Mouse (Mus musculus) layer of hippocampus, adult 8-10 months (tissue): ENCODE measurements around the gene Cdkal1. TPM values are rescaled to one million over a fixed set of nuclear protein-coding genes. Genes with fewer than 3 reads are reported as not detected.

ENCODE experiments used
- DNase-seq, 2 experiments: peaks; one replicate each; pipeline ENCODE4 v3.0.0; 2022; ENCODE audit warnings: low spot score in 2 of 2
- total RNA-seq, 4 experiments: library from RNA; stranded (reverse); gene quantifications; 2 replicates each; pipeline ENCODE4 v1.2.4; 2022

Gene Cdkal1
- total RNA-seq, 4 experiments from 2014 or later = 28.2 to 31.9 (median 29.1) TPM

- DNase-seq = no peak
These were observed 265.3 kb downstream of the Cdkal1 start for GRCm38 (mm10) chr13:29590164-29590563.

- DNase-seq = no peak
These were observed 266.8 kb downstream of the Cdkal1 start for GRCm38 (mm10) chr13:29588693-29589092.

- DNase-seq = peak; percentile 35 to 51
These were observed 273.4 kb downstream of the Cdkal1 start for GRCm38 (mm10) chr13:29581762-29582700.

- DNase-seq = no peak
These were observed 274.7 kb downstream of the Cdkal1 start for GRCm38 (mm10) chr13:29580780-29581179.

- no peak for DNase-seq
These were observed 275.5 kb downstream of the Cdkal1 start for GRCm38 (mm10) chr13:29580009-29580408.

- DNase-seq = no peak
These were observed 276.9 kb downstream of the Cdkal1 start for GRCm38 (mm10) chr13:29578621-29579020.

- no peak for DNase-seq
These were observed 280.7 kb downstream of the Cdkal1 start for GRCm38 (mm10) chr13:29574784-29575183.

- no peak for DNase-seq
These were observed 283.0 kb downstream of the Cdkal1 start for GRCm38 (mm10) chr13:29572477-29572876.

- DNase-seq = no peak
These were observed 289.8 kb downstream of the Cdkal1 start for GRCm38 (mm10) chr13:29565710-29566109.

- DNase-seq = no peak
These were observed 296.3 kb downstream of the Cdkal1 start for GRCm38 (mm10) chr13:29559188-29559587.

GRCm38 (mm10) chr13:29555160-29555785, 300.2 kb downstream of the Cdkal1 start:
- no peak for DNase-seq

- no peak for DNase-seq
These were observed 301.7 kb downstream of the Cdkal1 start for GRCm38 (mm10) chr13:29553792-29554191.

- DNase-seq = no peak
These were observed 303.1 kb downstream of the Cdkal1 start for GRCm38 (mm10) chr13:29552322-29552870.

- no peak for DNase-seq
These were observed 304.6 kb downstream of the Cdkal1 start for GRCm38 (mm10) chr13:29550886-29551285.

GRCm38 (mm10) chr13:29550203-29550602, 305.3 kb downstream of the Cdkal1 start:
- no peak for DNase-seq

GRCm38 (mm10) chr13:29549761-29550160, 305.7 kb downstream of the Cdkal1 start:
- no peak for DNase-seq

GRCm38 (mm10) chr13:29537906-29538305, 317.6 kb downstream of the Cdkal1 start:
- DNase-seq = no peak

- no peak for DNase-seq
These were observed 321.9 kb downstream of the Cdkal1 start for GRCm38 (mm10) chr13:29533586-29533985.

- no peak for DNase-seq
These were observed 327.1 kb downstream of the Cdkal1 start for GRCm38 (mm10) chr13:29528344-29528743.

GRCm38 (mm10) chr13:29521321-29521720, 334.2 kb downstream of the Cdkal1 start:
- DNase-seq = no peak

GRCm38 (mm10) chr13:29514071-29514470, 341.4 kb downstream of the Cdkal1 start:
- no peak for DNase-seq

- no peak for DNase-seq
These were observed 350.5 kb downstream of the Cdkal1 start for GRCm38 (mm10) chr13:29504861-29505568.
